Mouse (Mus musculus): ENCODE data around the gene Atad1. TPM values are rescaled to one million over a fixed set of nuclear protein-coding genes. Genes with fewer than 3 reads are reported as not detected.
"Not testable (repeated sequence)": the region's sequence is repeated elsewhere in the genome, so short reads cannot be mapped to it uniquely, and the experiment has no call there.

Gene Atad1
- total RNA-seq (2021), result 100 to 1,000 TPM in 1 of 2 experiments, 10 to 100 TPM in 1; 97.1 to 105 TPM

DNA sequence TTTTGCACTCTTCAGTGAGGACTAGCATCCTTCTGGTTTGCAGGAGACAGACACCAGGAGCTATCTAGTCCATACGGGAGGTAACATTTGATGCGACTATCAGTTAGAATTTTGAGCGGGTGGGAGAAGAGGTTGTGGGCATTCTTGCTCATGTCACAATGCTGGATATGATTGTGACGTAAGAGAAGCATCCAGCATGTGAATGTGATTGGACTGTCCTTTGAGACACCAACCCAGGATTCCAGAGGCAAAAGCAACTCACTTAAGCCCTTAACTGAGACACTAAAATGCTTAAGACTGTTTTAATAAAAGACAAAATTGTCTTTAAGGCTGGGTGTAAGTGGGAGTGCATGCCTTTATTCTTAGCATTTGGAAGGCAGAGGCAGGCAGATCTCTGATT is at the start of gene Atad1:
Gene Atad1 (minus strand): TSS at position 101 of the 400 bp plus-strand sequence.
- DNase-seq (ENCODE audit: extremely low spot score in 1 of 2, low spot score in 1 of 2), result no peak

DNA sequence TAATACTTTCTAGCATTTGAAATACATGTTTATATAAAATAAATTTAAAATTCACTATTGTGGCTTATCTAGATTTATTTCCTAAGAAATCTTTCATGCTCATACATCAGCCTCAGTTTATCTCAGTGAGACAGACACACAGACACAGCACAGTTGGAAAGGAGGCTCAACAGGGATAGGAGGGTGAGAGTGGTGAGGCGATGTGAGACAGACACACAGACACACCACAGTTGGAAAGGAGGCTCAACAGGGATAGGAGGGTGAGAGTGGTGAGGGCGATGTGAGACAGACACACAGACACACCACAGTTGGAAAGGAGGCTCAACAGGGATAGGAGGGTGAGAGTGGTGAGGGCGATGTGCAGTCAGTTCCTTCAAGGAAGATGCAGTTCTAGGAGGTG is 48.4 kb upstream of the Atad1 start:
- DNase-seq (ENCODE audit: extremely low spot score in 1 of 2, low spot score in 1 of 2), result not testable (repeated sequence)

DNA sequence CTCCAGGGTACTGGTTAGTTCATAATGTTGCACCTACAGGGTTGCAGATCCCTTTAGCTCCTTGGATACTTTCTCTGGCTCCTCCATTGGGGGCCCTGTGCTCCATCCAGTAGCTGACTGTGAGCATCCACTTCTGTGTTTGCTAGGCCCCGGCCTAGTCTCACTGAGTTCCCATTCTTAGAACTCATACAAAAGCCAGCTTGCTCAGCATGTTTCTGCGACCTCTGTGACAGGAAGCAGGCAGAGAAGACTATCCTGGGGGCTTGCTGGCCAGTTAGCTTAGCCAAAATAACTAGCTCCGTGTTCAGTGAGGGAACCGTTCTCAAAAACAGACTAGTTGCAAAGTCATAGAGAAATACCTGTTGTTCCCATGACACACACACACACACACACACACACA is 47.8 kb upstream of the Atad1 start:
- DNase-seq (ENCODE audit: extremely low spot score in 1 of 2, low spot score in 1 of 2), result not testable (repeated sequence)

DNA sequence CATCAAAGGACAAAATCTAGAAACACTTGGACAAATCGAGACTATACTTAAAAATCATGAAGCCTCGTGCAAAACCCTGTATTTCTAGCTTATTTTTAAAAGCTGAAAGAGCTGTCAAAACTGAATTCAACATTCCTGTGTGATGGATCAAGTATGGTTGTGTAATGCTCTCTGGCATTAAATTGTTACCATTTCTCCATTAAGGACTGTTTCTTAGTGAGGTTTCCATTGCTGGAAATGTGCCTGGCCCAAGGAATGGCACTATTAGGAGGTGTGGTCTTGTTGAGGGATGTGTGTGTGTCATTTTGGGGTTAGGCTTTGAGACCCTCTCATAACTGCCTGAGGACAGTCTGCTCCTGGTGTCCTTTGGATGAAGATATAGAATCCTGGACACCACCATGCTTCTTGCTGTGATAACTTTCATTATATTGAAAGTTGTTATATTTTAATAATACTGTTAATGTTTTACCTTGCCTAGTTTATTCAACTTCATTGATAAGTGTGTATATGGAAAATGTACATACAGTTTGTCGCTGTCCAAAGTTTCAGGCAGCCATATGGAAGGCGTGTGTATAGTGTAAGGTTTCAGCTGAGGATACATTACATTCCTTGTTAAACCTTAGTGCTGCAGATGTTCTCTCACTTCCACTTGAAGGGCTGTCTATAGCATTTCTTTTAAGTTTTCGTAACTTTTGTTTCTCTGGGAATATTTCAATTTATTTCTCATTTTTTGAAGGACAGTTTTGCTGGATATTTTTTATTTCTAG is 41.9 kb upstream of the Atad1 start:
- DNase-seq (ENCODE audit: extremely low spot score in 1 of 2, low spot score in 1 of 2), result no peak

DNA sequence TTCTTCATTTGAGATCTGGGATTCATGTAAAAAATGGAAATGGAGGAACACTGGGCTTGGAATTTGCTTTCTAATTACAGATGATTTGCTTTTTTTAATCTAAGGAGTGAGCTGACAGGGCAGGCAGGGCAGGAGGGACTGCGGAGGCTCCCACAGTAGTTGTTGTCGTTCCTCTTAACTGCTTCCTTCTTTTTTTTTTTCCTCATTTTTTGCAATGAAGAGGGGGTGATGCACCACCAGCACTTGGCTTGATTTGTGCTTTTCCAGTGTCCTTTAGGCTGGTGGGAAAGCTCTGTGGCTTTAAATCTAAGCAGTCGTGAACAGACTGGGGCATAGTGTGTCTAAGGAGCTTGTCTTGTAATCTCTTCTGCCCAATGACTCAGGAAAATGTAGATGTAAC is 39.5 kb upstream of the Atad1 start:
- DNase-seq (ENCODE audit: extremely low spot score in 1 of 2, low spot score in 1 of 2), result no peak

DNA sequence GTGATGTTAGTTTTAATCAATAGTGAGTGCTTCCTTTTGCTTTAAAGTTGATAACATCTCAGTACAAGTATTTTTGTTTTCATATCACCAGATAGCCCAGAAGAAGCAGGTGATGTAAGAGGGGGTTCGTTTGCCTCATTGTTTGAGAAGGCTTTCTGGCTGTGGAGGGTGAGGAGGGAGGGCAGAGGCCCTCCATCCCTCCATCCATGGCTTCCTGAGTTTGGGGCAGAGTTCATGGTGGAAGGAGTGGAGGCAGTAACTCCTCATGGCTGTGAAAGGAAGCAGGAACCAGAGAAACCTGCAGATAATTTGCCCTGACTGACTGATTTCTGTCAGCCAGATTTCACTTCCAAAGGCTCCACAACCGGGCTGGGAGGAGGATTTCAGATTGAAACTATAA is 38.8 kb upstream of the Atad1 start:
- no peak for DNase-seq (ENCODE audit: extremely low spot score in 1 of 2, low spot score in 1 of 2)

DNA sequence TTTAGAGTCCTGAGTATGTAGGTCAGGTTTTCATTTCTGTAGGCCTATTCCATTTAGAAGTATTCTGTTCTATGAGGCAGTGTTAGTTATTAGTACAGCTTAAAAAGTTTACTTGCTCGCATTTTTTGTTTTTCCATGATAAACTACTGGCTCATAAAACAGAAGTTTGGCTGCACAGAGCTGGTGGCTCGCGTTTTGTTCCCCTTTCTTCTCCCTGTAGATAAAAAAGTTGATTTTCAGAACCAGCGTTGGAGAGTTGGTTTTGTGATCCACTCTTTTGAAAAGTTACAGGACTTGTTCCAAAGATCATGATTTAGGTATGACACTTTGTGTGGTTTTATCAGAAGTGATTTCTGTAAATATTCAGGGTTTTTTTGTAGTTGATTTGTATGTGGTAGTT is 22.9 kb upstream of the Atad1 start:
- no peak for DNase-seq (ENCODE audit: extremely low spot score in 1 of 2, low spot score in 1 of 2)

DNA sequence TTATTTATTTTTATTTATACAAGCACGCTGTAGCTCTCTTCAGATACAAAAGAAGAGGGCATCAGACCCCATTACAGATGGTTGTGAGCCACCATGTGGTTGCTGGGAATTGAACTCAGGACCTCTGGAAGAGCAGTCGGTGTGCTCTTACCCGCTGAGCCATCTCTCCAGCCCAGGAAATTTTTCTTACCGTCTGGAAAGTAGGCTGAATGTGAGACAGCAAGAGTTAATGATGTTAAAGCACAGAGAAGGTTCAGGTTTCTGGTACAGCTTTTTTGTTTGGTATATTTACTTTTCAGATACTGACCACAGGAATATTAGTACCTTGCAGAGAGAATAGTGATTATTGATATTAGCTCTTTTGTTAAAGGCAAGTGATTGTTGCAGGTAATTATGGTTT is 21.6 kb upstream of the Atad1 start:
- no peak for DNase-seq (ENCODE audit: extremely low spot score in 1 of 2, low spot score in 1 of 2)

DNA sequence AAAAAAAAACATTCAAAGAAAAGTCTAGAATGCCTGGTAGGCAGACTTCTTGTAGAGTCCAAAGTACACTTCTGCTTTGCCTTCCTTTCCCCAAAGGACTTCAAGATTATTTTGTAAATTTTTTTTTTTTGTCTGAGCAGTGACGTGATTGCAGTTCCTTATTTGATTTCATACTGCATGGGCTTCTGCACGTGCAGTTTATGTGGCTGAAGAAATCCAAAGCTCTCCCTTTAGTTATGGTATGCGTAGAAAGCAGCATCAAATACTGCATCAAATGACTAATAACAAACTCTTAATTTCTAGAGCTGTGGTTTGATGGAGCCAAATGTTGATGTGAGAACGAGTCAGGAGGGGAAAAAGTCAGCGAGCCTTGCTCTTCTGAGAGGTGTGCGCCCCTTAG is 20.9 kb upstream of the Atad1 start:
- DNase-seq (ENCODE audit: extremely low spot score in 1 of 2, low spot score in 1 of 2), result no peak

DNA sequence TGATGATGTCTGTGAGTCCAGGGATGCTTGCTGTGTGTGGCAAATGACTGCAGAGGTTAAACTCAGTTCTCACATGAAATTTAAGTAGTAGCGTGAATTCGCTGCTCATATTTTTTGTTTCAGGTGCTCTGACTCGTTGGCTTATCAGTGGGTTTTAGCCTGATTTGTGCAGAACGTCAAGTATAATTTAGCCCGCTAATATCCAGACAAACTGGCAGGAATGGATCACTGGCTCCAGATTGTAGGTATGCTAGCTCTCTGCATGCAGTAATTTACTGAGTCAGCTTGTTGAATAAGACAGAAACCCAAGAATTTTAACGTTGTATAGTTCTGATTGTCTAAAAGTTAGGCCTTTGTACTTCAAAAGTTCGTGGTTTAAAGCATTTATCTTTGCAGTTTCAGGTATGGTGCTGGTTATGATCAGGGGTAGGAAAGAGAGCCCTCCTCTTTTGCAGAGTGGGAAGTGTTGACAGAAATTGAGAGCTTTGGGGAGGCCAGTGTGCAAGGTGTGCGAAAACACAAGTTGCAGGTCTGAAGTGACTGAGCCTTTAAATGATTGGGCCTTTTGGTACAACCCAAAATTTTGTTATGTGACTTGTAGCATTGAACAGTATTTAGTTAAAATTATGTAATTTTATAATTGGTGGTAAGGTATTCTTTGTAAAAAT is 19.9 kb upstream of the Atad1 start:
- no peak for DNase-seq (ENCODE audit: extremely low spot score in 1 of 2, low spot score in 1 of 2)

DNA sequence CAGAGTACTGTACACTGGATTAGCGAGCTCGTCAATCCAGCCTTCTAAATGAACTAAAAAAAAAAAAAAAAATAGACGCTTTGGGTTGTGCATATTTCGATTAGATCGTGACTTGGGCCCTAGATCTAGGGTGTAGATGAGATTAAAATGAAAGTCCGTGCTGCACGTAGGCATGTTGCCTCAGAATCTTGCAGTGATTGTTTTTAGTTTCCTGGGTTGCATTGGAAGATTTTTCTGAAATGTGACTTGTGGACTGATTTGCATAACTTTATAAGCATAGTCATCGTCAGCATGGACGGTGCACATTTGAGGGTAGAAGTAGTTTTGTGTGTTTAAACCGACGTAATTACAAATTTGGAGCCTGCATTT is 19.2 kb upstream of the Atad1 start:
- DNase-seq (ENCODE audit: extremely low spot score in 1 of 2, low spot score in 1 of 2), result no peak

DNA sequence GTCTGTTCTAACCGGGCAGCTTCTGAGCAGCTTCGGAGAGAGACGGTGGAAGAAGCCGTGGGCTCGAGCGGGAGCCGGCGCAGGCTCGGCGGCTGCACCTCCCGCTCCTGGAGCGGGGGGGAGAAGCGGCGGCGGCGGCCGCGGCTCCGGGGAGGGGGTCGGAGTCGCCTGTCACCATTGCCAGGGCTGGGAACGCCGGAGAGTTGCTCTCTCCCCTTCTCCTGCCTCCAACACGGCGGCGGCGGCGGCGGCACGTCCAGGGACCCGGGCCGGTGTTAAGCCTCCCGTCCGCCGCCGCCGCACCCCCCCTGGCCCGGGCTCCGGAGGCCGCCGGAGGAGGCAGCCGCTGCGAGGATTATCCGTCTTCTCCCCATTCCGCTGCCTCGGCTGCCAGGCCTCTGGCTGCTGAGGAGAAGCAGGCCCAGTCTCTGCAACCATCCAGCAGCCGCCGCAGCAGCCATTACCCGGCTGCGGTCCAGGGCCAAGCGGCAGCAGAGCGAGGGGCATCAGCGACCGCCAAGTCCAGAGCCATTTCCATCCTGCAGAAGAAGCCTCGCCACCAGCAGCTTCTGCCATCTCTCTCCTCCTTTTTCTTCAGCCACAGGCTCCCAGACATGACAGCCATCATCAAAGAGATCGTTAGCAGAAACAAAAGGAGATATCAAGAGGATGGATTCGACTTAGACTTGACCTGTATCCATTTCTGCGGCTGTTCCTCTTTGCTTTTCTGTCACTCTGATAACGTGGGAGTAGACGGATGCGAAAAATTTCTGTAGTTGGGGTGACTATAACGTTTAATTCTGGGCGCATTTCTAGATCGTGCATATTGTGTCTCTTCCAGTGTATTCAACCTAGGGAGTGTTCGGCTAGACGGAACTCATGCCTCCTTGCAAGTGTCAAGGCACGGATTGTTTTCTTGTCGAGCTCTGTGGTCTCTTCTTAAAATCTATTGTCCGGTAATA is 18.5 kb upstream of the Atad1 start:
- DNase-seq (ENCODE audit: extremely low spot score in 1 of 2, low spot score in 1 of 2), result peak; percentile 44 to 51

DNA sequence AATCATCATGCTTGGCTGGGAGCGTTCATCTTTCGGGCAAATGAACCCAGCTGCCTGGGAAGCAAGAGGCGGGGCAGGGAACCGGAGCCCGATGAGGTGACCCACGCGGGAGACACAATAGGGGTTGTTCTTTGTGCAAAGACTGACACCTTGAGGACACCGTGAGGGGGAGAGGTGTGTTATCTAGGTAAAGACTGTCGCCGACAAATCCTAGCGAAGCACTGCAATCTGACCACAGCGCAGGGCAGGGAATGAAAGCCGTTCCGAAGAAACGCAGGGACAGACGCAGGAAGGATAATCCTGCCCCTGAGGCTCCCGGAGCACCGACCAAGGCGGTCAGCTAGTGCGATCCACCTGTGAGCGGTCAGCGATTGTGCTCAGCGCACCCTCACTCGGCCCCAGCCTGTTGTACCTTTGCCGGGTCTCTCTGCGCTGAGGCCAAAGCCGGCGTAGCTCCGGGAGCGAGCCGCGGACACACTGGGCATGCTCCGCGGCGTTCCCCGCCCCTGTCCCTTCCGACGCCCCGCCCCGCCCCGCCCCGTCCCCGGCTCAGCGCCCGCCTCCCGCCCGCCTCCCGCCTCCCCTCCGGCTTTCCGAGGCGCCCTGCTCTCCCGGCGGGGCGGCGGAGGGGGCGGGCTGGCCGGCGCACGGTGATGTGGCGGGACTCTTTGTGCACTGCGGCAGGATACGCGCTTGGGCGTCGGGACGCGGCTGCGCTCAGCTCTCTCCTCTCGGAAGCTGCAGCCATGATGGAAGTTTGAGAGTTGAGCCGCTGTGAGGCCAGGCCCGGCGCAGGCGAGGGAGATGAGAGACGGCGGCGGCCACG is 17.5 kb upstream of the Atad1 start, which contains the start of gene Pten:
Gene Pten (plus strand): TSS at position 598 of the 826 bp plus-strand sequence.
- DNase-seq (ENCODE audit: extremely low spot score in 1 of 2, low spot score in 1 of 2), result peak; percentile 96 to 99

DNA sequence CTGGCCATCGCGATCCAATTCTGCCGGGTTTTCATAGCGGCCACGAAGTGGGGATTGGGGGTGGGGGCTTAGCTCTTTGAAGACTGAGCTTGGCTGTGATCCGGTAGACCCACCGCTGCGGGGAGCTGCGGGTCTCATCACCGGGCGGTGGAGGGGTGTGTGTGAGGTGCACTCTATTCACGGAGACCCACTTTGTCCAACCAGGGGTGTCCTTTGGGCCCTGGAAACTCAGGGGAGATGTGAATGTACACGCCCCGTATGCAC is 17.0 kb upstream of the Atad1 start:
- DNase-seq (ENCODE audit: extremely low spot score in 1 of 2, low spot score in 1 of 2), result no peak

DNA sequence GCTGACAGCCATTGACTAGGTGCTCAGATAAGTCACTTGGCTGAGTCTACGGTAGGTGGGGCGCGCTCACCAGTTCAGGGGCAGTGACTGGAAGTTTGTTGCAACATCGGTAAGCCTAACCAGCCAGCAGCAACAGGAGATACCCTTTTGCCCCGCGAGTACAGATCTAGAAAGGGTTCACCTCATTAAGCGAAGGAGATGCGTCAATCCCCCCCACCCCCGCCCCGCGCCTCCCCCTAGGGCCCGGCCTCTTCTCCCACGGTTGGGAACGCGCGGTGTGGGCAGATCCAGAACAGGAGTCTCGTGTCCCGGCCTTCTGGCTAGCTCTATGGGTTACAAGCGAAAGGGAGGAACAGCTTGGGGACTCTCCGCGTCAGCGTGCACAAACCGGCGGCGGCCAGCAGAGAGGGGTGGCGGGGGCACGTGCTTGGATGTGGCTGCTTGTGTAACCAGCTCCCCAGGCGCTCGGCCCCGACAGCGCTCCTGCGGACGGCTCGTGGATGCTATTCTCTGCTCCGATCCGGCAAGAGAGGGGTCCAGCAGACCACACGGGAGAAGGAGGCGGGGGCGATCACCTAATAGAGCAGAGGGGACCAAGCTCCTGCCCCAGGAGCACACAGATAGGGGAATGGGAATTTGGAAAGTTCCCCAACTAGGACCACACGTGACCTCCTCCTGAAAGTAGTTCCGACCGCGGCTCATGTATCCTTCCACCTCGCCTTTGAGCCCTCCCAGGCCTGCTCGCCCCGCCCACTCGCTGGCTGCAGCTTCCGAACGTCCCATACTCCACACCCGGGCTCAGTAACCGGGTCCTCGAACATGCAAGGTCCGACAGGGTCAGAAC is 16.4 kb upstream of the Atad1 start:
- peak; percentile 93 to 97 for DNase-seq (ENCODE audit: extremely low spot score in 1 of 2, low spot score in 1 of 2)

DNA sequence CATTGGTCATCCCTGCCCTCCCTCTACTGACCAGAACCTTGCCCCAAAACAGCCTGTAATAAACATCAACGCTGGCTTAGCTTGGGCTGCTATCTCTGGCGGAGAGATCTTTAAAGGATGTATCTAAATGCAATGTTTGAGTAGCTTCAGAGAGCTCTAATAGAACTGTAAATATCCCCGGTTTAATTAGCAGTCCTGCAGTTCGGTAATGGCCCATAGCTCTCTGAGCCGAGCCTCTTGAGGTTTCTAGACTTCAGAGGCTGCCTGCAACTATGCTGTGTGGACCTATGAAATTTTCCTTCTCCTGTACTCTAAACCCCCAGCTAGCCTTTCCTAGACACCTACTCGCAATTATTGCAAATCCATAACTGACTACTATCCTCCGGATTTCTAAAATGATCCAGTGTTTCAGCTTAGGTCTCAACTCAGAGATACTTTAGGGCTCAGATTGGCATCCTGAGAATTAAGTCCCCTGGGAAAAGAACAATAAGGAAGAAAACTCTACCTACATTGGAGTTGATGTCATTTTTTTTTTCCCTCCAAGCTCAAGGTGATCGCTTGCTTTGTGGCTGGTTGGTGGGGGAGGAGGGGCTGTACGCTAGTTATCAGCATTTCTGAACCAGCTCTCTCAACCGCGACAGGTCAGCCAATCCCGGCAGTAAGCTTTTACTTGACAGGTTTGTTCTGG is 15.7 kb upstream of the Atad1 start:
- no peak for DNase-seq (ENCODE audit: extremely low spot score in 1 of 2, low spot score in 1 of 2)

DNA sequence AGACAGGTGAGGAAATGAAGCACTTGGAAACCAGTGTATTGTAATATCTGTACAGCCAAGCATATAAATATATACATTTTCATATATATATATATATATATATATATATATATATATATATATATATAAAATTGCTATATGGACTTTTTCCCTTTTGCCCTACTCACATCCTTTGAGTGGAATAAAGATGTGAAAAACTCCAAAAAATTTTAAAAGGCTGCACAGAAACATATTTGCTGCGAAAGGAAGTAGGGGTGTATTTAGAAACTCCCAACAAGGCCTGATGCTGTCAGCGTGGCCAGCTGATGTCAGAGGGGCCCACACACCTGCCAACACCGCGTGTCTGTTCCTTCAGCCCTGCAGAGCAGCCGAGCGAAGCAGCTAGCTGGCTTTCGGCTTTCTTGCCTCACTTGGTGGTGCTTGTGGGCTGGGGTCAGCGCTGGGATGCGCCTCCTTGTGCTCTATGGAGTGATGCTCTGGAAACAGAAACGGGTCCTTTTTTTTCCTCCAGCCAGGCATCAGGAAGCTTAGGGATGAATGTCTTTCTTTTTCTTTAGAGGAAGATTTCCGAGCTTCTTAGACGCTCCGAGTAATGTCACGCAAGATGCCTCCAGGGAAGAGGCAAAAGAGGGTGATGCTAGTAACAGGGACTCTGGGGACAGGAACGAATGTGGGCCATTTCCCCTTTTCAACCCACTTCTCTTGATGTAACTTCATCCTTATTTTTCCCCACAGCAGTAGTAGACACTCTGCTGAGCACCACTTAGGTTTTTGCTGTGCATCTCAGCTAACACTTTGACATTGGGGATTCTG is 14.8 kb upstream of the Atad1 start:
- DNase-seq (ENCODE audit: extremely low spot score in 1 of 2, low spot score in 1 of 2), result no peak

DNA sequence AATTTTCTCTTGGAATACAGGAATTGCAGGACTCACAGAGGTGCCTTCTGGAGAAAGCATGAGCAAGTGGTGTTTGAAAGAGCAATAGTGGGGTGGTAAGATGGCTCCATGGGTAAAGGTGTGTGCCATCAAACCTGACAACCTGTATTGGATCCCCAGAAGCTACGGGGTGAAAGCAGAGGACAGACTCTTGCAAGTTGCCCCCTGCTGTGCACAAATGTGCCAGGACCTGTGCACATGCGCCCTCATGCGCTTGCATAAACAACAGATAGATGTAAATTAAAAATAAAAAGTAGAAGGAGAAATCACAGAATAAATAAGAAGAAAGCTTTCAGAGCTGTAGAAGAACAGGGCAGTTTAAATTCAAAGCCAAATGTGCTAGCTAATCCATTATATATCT is 13.8 kb upstream of the Atad1 start:
- DNase-seq (ENCODE audit: extremely low spot score in 1 of 2, low spot score in 1 of 2), result no peak

All from layer of hippocampus, postnatal 25 days (tissue).